Mouse (Mus musculus): Measurements from ENCODE around the gene Abl2. TPM values are rescaled to one million over a fixed set of nuclear protein-coding genes. Genes with fewer than 3 reads are reported as not detected.

The Abl2 gene
- polyA plus RNA-seq, 1 experiment: 5.9 TPM

GRCm38 (mm10) chr1:156645971-156646370 is 87.4 kb downstream of the Abl2 start:
- H3K27ac ChIP-seq (ENCODE audit: control insufficient read depth, insufficient read depth, low read depth, low read length): no peak overlapping the region
- H3K27me3 ChIP-seq (ENCODE audit: control insufficient read depth, insufficient read depth, low read length): no peaks in the 10 kb centered on the region
- peaks cover 2% of the 10 kb centered on the region; the same call in 1 of the 2 replicates for H3K36me3 ChIP-seq (ENCODE audit: control insufficient read depth, insufficient read depth, low read length)
- TF ChIP-seq POLR2A (IDR thresholded peaks at IDR 0.05; ENCODE audit: control insufficient read depth, low read depth, low read length) (no peak), CTCF (IDR thresholded peaks at IDR 0.05; ENCODE audit: control insufficient read depth, insufficient read depth, insufficient replicate concordance, low read depth, low read length) (no peak)
- H3K4me1 ChIP-seq (ENCODE audit: control insufficient read depth, insufficient read depth, low read length): no peaks in the 10 kb centered on the region
- H3K4me3 ChIP-seq (ENCODE audit: control insufficient read depth, low read depth, low read length): no peak overlapping the region

GRCm38 (mm10) chr1:156648705-156649104 is 90.1 kb downstream of the Abl2 start:
- TF ChIP-seq POLR2A (IDR thresholded peaks at IDR 0.05; ENCODE audit: control insufficient read depth, low read depth, low read length) (no peak), CTCF (IDR thresholded peaks at IDR 0.05; ENCODE audit: control insufficient read depth, insufficient read depth, insufficient replicate concordance, low read depth, low read length) (no peak)

GRCm38 (mm10) chr1:156650631-156651030 is 92.0 kb downstream of the Abl2 start:
- no peaks in the 10 kb centered on the region for H3K36me3 ChIP-seq (ENCODE audit: control insufficient read depth, insufficient read depth, low read length)
- no peak overlapping the region for H3K27ac ChIP-seq (ENCODE audit: control insufficient read depth, insufficient read depth, low read depth, low read length)
- no peaks in the 10 kb centered on the region for H3K27me3 ChIP-seq (ENCODE audit: control insufficient read depth, insufficient read depth, low read length)
- H3K4me3 ChIP-seq (ENCODE audit: control insufficient read depth, low read depth, low read length): no peak overlapping the region
- H3K4me1 ChIP-seq (ENCODE audit: control insufficient read depth, insufficient read depth, low read length): peaks cover 3% of the 10 kb centered on the region
- TF ChIP-seq CTCF (IDR thresholded peaks at IDR 0.05; ENCODE audit: control insufficient read depth, insufficient read depth, insufficient replicate concordance, low read depth, low read length) (no peak), POLR2A (IDR thresholded peaks at IDR 0.05; ENCODE audit: control insufficient read depth, low read depth, low read length) (no peak)

More at GRCm38 (mm10) chr1:156648705-156649104, 90.1 kb downstream of the Abl2 start:
- H3K36me3 ChIP-seq (ENCODE audit: control insufficient read depth, insufficient read depth, low read length): no peaks in the 10 kb centered on the region
- no peaks in the 10 kb centered on the region for H3K4me1 ChIP-seq (ENCODE audit: control insufficient read depth, insufficient read depth, low read length)
- no peak overlapping the region for H3K4me3 ChIP-seq (ENCODE audit: control insufficient read depth, low read depth, low read length)
- no peak overlapping the region for H3K27ac ChIP-seq (ENCODE audit: control insufficient read depth, insufficient read depth, low read depth, low read length)
- H3K27me3 ChIP-seq (ENCODE audit: control insufficient read depth, insufficient read depth, low read length): no peaks in the 10 kb centered on the region

- Histone ChIP-seq H3K36me3 (ENCODE audit: control insufficient read depth, insufficient read depth, low read length) (no peaks in the 10 kb centered on the region), H3K27ac (ENCODE audit: control insufficient read depth, insufficient read depth, low read depth, low read length) (no peak overlapping the region), H3K27me3 (ENCODE audit: control insufficient read depth, insufficient read depth, low read length) (no peaks in the 10 kb centered on the region), H3K4me3 (ENCODE audit: control insufficient read depth, low read depth, low read length) (no peak overlapping the region), H3K4me1 (ENCODE audit: control insufficient read depth, insufficient read depth, low read length) (peaks cover 4% of the 10 kb centered on the region)
- TF ChIP-seq CTCF (IDR thresholded peaks at IDR 0.05; ENCODE audit: control insufficient read depth, insufficient read depth, insufficient replicate concordance, low read depth, low read length): no peak
- TF ChIP-seq POLR2A (IDR thresholded peaks at IDR 0.05; ENCODE audit: control insufficient read depth, low read depth, low read length): no peak
These were observed 93.7 kb downstream of the Abl2 start for GRCm38 (mm10) chr1:156652189-156652822.

GRCm38 (mm10) chr1:156654735-156655530 is 96.3 kb downstream of the Abl2 start:
- H3K4me3 ChIP-seq (ENCODE audit: control insufficient read depth, low read depth, low read length): no peak overlapping the region
- H3K27ac ChIP-seq (ENCODE audit: control insufficient read depth, insufficient read depth, low read depth, low read length): no peak overlapping the region
- H3K4me1 ChIP-seq (ENCODE audit: control insufficient read depth, insufficient read depth, low read length): peaks cover 4% of the 10 kb centered on the region
- H3K36me3 ChIP-seq (ENCODE audit: control insufficient read depth, insufficient read depth, low read length): no peaks in the 10 kb centered on the region
- H3K27me3 ChIP-seq (ENCODE audit: control insufficient read depth, insufficient read depth, low read length): no peaks in the 10 kb centered on the region
- no peak for TF ChIP-seq CTCF (IDR thresholded peaks at IDR 0.05; ENCODE audit: control insufficient read depth, insufficient read depth, insufficient replicate concordance, low read depth, low read length)
- no peak for TF ChIP-seq POLR2A (IDR thresholded peaks at IDR 0.05; ENCODE audit: control insufficient read depth, low read depth, low read length)

GRCm38 (mm10) chr1:156657523-156657922 is 98.9 kb downstream of the Abl2 start:
- H3K36me3 ChIP-seq (ENCODE audit: control insufficient read depth, insufficient read depth, low read length): no peaks in the 10 kb centered on the region
- no peak overlapping the region for H3K27ac ChIP-seq (ENCODE audit: control insufficient read depth, insufficient read depth, low read depth, low read length)
- peaks cover 4% of the 10 kb centered on the region for H3K4me1 ChIP-seq (ENCODE audit: control insufficient read depth, insufficient read depth, low read length)
- no peaks in the 10 kb centered on the region for H3K27me3 ChIP-seq (ENCODE audit: control insufficient read depth, insufficient read depth, low read length)
- H3K4me3 ChIP-seq (ENCODE audit: control insufficient read depth, low read depth, low read length): no peak overlapping the region
- TF ChIP-seq POLR2A (IDR thresholded peaks at IDR 0.05; ENCODE audit: control insufficient read depth, low read depth, low read length) (no peak), CTCF (IDR thresholded peaks at IDR 0.05; ENCODE audit: control insufficient read depth, insufficient read depth, insufficient replicate concordance, low read depth, low read length) (no peak)

- no peak overlapping the region for H3K27ac ChIP-seq (ENCODE audit: control insufficient read depth, insufficient read depth, low read depth, low read length)
- H3K36me3 ChIP-seq (ENCODE audit: control insufficient read depth, insufficient read depth, low read length): no peaks in the 10 kb centered on the region
- H3K27me3 ChIP-seq (ENCODE audit: control insufficient read depth, insufficient read depth, low read length): no peaks in the 10 kb centered on the region
- peaks cover 4% of the 10 kb centered on the region for H3K4me1 ChIP-seq (ENCODE audit: control insufficient read depth, insufficient read depth, low read length)
- TF ChIP-seq CTCF (IDR thresholded peaks at IDR 0.05; ENCODE audit: control insufficient read depth, insufficient read depth, insufficient replicate concordance, low read depth, low read length) (no peak), POLR2A (IDR thresholded peaks at IDR 0.05; ENCODE audit: control insufficient read depth, low read depth, low read length) (no peak)
- no peak overlapping the region for H3K4me3 ChIP-seq (ENCODE audit: control insufficient read depth, low read depth, low read length)
These were observed 100.1 kb downstream of the Abl2 start for GRCm38 (mm10) chr1:156658676-156659075.
